18 mouse cellular contexts compared by ENCODE assay signal in genomic region chr3:136449364-136449763, GRCm38 (mm10).
A peak's percentile ranks its signal among the peaks of the same experiment; 100 is the strongest.
DNase-seq lines count a peak whose midpoint lies in the region; ATAC-seq lines count a peak whose summit lies in the region.
"Had no signal": no experiment of that assay in that cellular context is flagged by ENCODE, and none has a peak within 500 bp of the region (broad histone marks: within the 10 kb centered on the region; RNA-seq: fewer than 3 reads in every experiment).

No protein-coding gene starts in this region.

- H3K27ac ChIP-seq in hindbrain, embryonic 11.5 days (ENCODE audit: low read depth, low read length): no peak overlapping the region
- no peak overlapping the region for H3K27ac ChIP-seq in hindbrain, embryonic 10.5 days
- H3K27ac ChIP-seq in neural tube, embryonic 12.5 days: no peak overlapping the region
- no peak overlapping the region for H3K27ac ChIP-seq in hindbrain, embryonic 16.5 days (ENCODE audit: low read depth, low read length)
- H3K27ac ChIP-seq: kidney, embryonic 15.5 days; liver, embryonic 13.5 days; lung, embryonic 15.5 days; macrophage had no signal

- no peak overlapping the region for H3K4me3 ChIP-seq in hindbrain, embryonic 11.5 days (ENCODE audit: low read depth, low read length)
- H3K4me3 ChIP-seq in hindbrain, embryonic 10.5 days: no peak overlapping the region
- H3K4me3 ChIP-seq in neural tube, embryonic 12.5 days: no peak overlapping the region
- H3K4me3 ChIP-seq in hindbrain, embryonic 16.5 days (ENCODE audit: low read length): no peak overlapping the region
- H3K4me3 ChIP-seq: kidney, embryonic 15.5 days; liver, embryonic 13.5 days; lung, embryonic 15.5 days had no signal

- H3K4me1 ChIP-seq in hindbrain, embryonic 11.5 days (replicated peaks; ENCODE audit: control insufficient read depth, insufficient read depth, low read length): no peaks in the 10 kb centered on the region
- H3K4me1 ChIP-seq in hindbrain, embryonic 10.5 days (replicated peaks): no peaks in the 10 kb centered on the region
- no peaks in the 10 kb centered on the region for H3K4me1 ChIP-seq in neural tube, embryonic 12.5 days
- no peaks in the 10 kb centered on the region for H3K4me1 ChIP-seq in hindbrain, embryonic 16.5 days (ENCODE audit: control insufficient read depth, insufficient read depth, low read depth, low read length)
- H3K4me1 ChIP-seq: kidney, embryonic 15.5 days; liver, embryonic 13.5 days; lung, embryonic 15.5 days had no signal

- H3K9me3 ChIP-seq in hindbrain, embryonic 11.5 days (ENCODE audit: control insufficient read depth, low read length): no peaks in the 10 kb centered on the region
- H3K9me3 ChIP-seq in hindbrain, embryonic 10.5 days: no peaks in the 10 kb centered on the region
- H3K9me3 ChIP-seq in neural tube, embryonic 12.5 days: no peaks in the 10 kb centered on the region
- H3K9me3 ChIP-seq in hindbrain, embryonic 16.5 days (ENCODE audit: control insufficient read depth, low read length): no peaks in the 10 kb centered on the region
- H3K9me3 ChIP-seq: kidney, embryonic 15.5 days; liver, embryonic 13.5 days; lung, embryonic 15.5 days had no signal

- DNase-seq in hindbrain, embryonic 11.5 days (ENCODE audit: low spot score): peak; percentile 6
- no peak for DNase-seq in hindbrain, embryonic 10.5 days (ENCODE audit: low spot score)
- DNase-seq in neural tube, embryonic 10.5 days (ENCODE audit: extremely low spot score, low spot score): no peak
- peak; percentile 44 for DNase-seq in retina, postnatal 1 day
- DNase-seq in spleen, adult 18-20 months: no peak
- DNase-seq: adrenal gland, postnatal 36 days; cerebellum, adult 9-10 months; gastrocnemius, postnatal 14 days; heart, postnatal 14 days; liver, embryonic 13.5 days; right cerebral cortex, postnatal 14 days; thymus, postnatal 36 days had no signal

- peak; percentile 68 for ATAC-seq in hindbrain, embryonic 11.5 days (ENCODE audit: low FRiP score)
- ATAC-seq in neural tube, embryonic 12.5 days (ENCODE audit: low FRiP score, low read depth): peak; percentile 71
- peak; percentile 67 for ATAC-seq in hindbrain, embryonic 16.5 days
- ATAC-seq: intestine, embryonic 16.5 days had no signal

- no peak overlapping the region for H3K9ac ChIP-seq in hindbrain, embryonic 11.5 days (ENCODE audit: low read depth, low read length)
- H3K9ac ChIP-seq in neural tube, embryonic 12.5 days: no peak overlapping the region
- H3K9ac ChIP-seq in hindbrain, embryonic 16.5 days (ENCODE audit: low read depth, low read length): no peak overlapping the region
- H3K9ac ChIP-seq: kidney, embryonic 15.5 days; liver, embryonic 13.5 days; lung, embryonic 15.5 days had no signal

- WGBS in hindbrain, embryonic 11.5 days: 67% methylated on average over 4 of the region's 4 CpGs
- 65% methylated on average over 4 of the region's 4 CpGs for WGBS in hindbrain, embryonic 10.5 days
- 67% methylated on average over 4 of the region's 4 CpGs for WGBS in neural tube, embryonic 12.5 days
- WGBS in hindbrain, embryonic 16.5 days: 46% methylated on average over 4 of the region's 4 CpGs

- no peaks in the 10 kb centered on the region for H3K27me3 ChIP-seq in hindbrain, embryonic 11.5 days (ENCODE audit: control insufficient read depth, insufficient read depth, low read length)
- H3K27me3 ChIP-seq in hindbrain, embryonic 10.5 days (ENCODE audit: insufficient read depth, poor library complexity, severe bottlenecking): no peaks in the 10 kb centered on the region
- no peaks in the 10 kb centered on the region for H3K27me3 ChIP-seq in neural tube, embryonic 12.5 days (replicated peaks)
- no peaks in the 10 kb centered on the region for H3K27me3 ChIP-seq in hindbrain, embryonic 16.5 days (replicated peaks; ENCODE audit: control insufficient read depth, insufficient read depth, low read length)
- H3K27me3 ChIP-seq: kidney, embryonic 15.5 days; liver, embryonic 13.5 days; lung, embryonic 15.5 days had no signal

- H3K4me2 ChIP-seq in hindbrain, embryonic 11.5 days (replicated peaks; ENCODE audit: low read depth, low read length): no peak overlapping the region
- no peak overlapping the region for H3K4me2 ChIP-seq in neural tube, embryonic 12.5 days (replicated peaks)
- no peak overlapping the region for H3K4me2 ChIP-seq in hindbrain, embryonic 16.5 days (ENCODE audit: low read length)
- H3K4me2 ChIP-seq: kidney, embryonic 15.5 days; liver, embryonic 13.5 days; lung, embryonic 15.5 days had no signal

- no peaks in the 10 kb centered on the region for H3K36me3 ChIP-seq in hindbrain, embryonic 11.5 days (ENCODE audit: control insufficient read depth, insufficient read depth, low read length)
- no peaks in the 10 kb centered on the region for H3K36me3 ChIP-seq in hindbrain, embryonic 10.5 days
- H3K36me3 ChIP-seq in neural tube, embryonic 12.5 days: no peaks in the 10 kb centered on the region
- H3K36me3 ChIP-seq in hindbrain, embryonic 16.5 days (ENCODE audit: control insufficient read depth, insufficient read depth, low read length): no peaks in the 10 kb centered on the region
- H3K36me3 ChIP-seq: kidney, embryonic 15.5 days; liver, embryonic 13.5 days; lung, embryonic 15.5 days had no signal

Comparison
In these comparisons a context has a peak if more than half of its experiments do, and no peak if none do; other contexts are left out.
1. DNase-seq: peak in hindbrain, embryonic 11.5 days (single experiment) and retina, postnatal 1 day (single experiment); none in hindbrain, embryonic 10.5 days (single experiment), neural tube, embryonic 10.5 days (single experiment) and spleen, adult 18-20 months (0 of 2).
2. Peak in every context shown above with its lines, with median percentiles within 50 percentile points of each other: ATAC-seq.